Mouse (Mus musculus) kidney, postnatal 14 days (tissue): ENCODE results near the gene Ppm1f.
"Not testable (repeated sequence)": the region's sequence is repeated elsewhere in the genome, so short reads cannot be mapped to it uniquely, and the experiment has no call there.

Experiments
- DNase-seq: peaks from one replicate; pipeline ENCODE4 v3.0.0; 2022; ENCODE audit warnings: mixed read lengths

Ppm1f gene

GRCm38 (mm10) chr16:16896382-16897055, at the start of gene Ppm1f:
Gene Ppm1f (plus strand): TSS chr16:16896469.
- DNase-seq, result peak; percentile 96

- no peak for DNase-seq
Measured at GRCm38 (mm10) chr16:16849196-16849595, 47.1 kb upstream of the Ppm1f start.

GRCm38 (mm10) chr16:16852411-16852810, 43.9 kb upstream of the Ppm1f start:
- DNase-seq, result no peak

- peak; percentile 74 for DNase-seq
Measured at GRCm38 (mm10) chr16:16854836-16855235, 41.4 kb upstream of the Ppm1f start.

GRCm38 (mm10) chr16:16855541-16855940, 40.7 kb upstream of the Ppm1f start:
- DNase-seq, result no peak

- DNase-seq, result not testable (repeated sequence)
Measured at GRCm38 (mm10) chr16:16856054-16856453, 40.2 kb upstream of the Ppm1f start.

- DNase-seq, result no peak
Measured at GRCm38 (mm10) chr16:16856731-16857476, 39.4 kb upstream of the Ppm1f start.

- DNase-seq, result no peak
Measured at GRCm38 (mm10) chr16:16862288-16862687, 34.0 kb upstream of the Ppm1f start.

GRCm38 (mm10) chr16:16863978-16864377, 32.3 kb upstream of the Ppm1f start, which contains the start of gene Igll1:
Gene Igll1 (minus strand): TSS chr16:16863985.
- DNase-seq, result no peak

- no peak for DNase-seq
Measured at GRCm38 (mm10) chr16:16865217-16865616, 31.1 kb upstream of the Ppm1f start.

GRCm38 (mm10) chr16:16865696-16866561, 30.3 kb upstream of the Ppm1f start:
- peak; percentile 84 for DNase-seq

- no peak for DNase-seq
Measured at GRCm38 (mm10) chr16:16870241-16870616, 26.0 kb upstream of the Ppm1f start.

GRCm38 (mm10) chr16:16870617-16871331, 25.5 kb upstream of the Ppm1f start, which contains the start of the genes Top3b and Vpreb1:
Gene Top3b (plus strand): TSS chr16:16870736.
Gene Vpreb1 (minus strand): TSS chr16:16870843.
- peak; percentile 93 for DNase-seq

- DNase-seq, result no peak
Measured at GRCm38 (mm10) chr16:16879025-16879424, 17.2 kb upstream of the Ppm1f start.

- DNase-seq, result no peak
Measured at GRCm38 (mm10) chr16:16888341-16888740, 7.9 kb upstream of the Ppm1f start.

- no peak for DNase-seq
Measured at GRCm38 (mm10) chr16:16892366-16892765, 3.9 kb upstream of the Ppm1f start.

- no peak for DNase-seq
Measured at GRCm38 (mm10) chr16:16896015-16896381, 271 bp upstream of the Ppm1f start.

- no peak for DNase-seq
Measured at GRCm38 (mm10) chr16:16897056-16897584, 851 bp downstream of the Ppm1f start.

GRCm38 (mm10) chr16:16902329-16902728, 6.1 kb downstream of the Ppm1f start:
- peak; percentile 12 for DNase-seq

- DNase-seq, result no peak
Measured at GRCm38 (mm10) chr16:16903188-16903587, 6.9 kb downstream of the Ppm1f start.

- peak; percentile 89 for DNase-seq
Measured at GRCm38 (mm10) chr16:16907799-16908198, 11.5 kb downstream of the Ppm1f start.
